Mouse (Mus musculus) limb, embryonic 12.5 days (tissue): Measurements from ENCODE around the gene Galnt6. TPM values are rescaled to one million over a fixed set of nuclear protein-coding genes. Genes with fewer than 3 reads are reported as not detected.
"Not testable (repeated sequence)": the region's sequence is repeated elsewhere in the genome, so short reads cannot be mapped to it uniquely, and the experiment has no call there.

ENCODE experiments used
- ATAC-seq: fragments of 200-750 bp; cut with Nextera tagmentation; 2 replicates; pipeline ENCODE4 v1.8.0; 2017; ENCODE audit warnings: low read depth, moderate TSS enrichment; ENCODE audit not compliant: insufficient number of reproducible peaks, insufficient read depth, low FRiP score, low TSS enrichment
- H3K27ac ChIP-seq: fragments of 300-500 bp; sonication (generic); 2 replicates; pipeline ENCODE4 v1.5.1; 2016; ENCODE audit warnings: mild to moderate bottlenecking, moderate library complexity
- H3K27me3 ChIP-seq: fragments of 300-500 bp; sonication (generic); 2 replicates; pipeline ENCODE4 v1.6.1; 2016; ENCODE audit warnings: mild to moderate bottlenecking, moderate library complexity
- H3K36me3 ChIP-seq: fragments of 300-500 bp; sonication (generic); 2 replicates; pipeline ENCODE4 v1.6.1; 2016; ENCODE audit warnings: mild to moderate bottlenecking, moderate library complexity
- H3K4me1 ChIP-seq: fragments of 300-500 bp; sonication (generic); replicated peaks from 2 replicates; pipeline ENCODE4 v1.6.1; 2016
- H3K4me2 ChIP-seq: fragments of 300-500 bp; sonication (generic); 2 replicates; pipeline ENCODE4 v1.6.1; 2016; ENCODE audit warnings: mild to moderate bottlenecking, moderate library complexity
- H3K4me3 ChIP-seq: fragments of 300-500 bp; sonication (generic); replicated peaks from 2 replicates; pipeline ENCODE4 v1.5.1; 2016; ENCODE audit warnings: mild to moderate bottlenecking
- H3K9ac ChIP-seq: fragments of 300-500 bp; sonication (generic); replicated peaks from 2 replicates; pipeline ENCODE4 v1.6.1; 2016; ENCODE audit warnings: mild to moderate bottlenecking, moderate library complexity
- H3K9me3 ChIP-seq: fragments of 300-500 bp; sonication (generic); 2 replicates; pipeline ENCODE4 v1.6.1; 2016; ENCODE audit warnings: mild to moderate bottlenecking, moderate library complexity
- WGBS: fragments of 180-500 bp; shearing (Covaris S2); methylation state at CpG from one replicate; pipeline ENCODE4 v1.1.7; 2016; 5-methylcytosine and 5-hydroxymethylcytosine counted together
- polyA plus RNA-seq: library from polyadenylated mRNA; unstranded; fragments of >200 nt; fragmentation: Nextera tagmentation; extraction: Ambion mirVana; gene quantifications from 2 replicates; pipeline ENCODE4 v1.2.1, GENCODE M21; 2016

Galnt6 gene
- 0.15 and 0.20 TPM in 2 replicates for polyA plus RNA-seq

GRCm38 (mm10) chr15:100729281-100729985 lies at the start of gene Galnt6:
TSS of gene Galnt6 (minus strand) at chr15:100729376.
- H3K9ac ChIP-seq, result 0 out of 2 replicates have a peak within 1 kb of the TSS, but pooled peaks have one; percentile 12
- peaks cover 69% of the 10 kb centered on the region for H3K27me3 ChIP-seq
- ATAC-seq, result no peak
- peaks cover 15% of the 10 kb centered on the region for H3K4me1 ChIP-seq
- 4% methylated on average over 45 of the region's 57 CpGs for WGBS
- H3K4me2 ChIP-seq, result peak within 1 kb of the TSS; percentile 61
- H3K9me3 ChIP-seq, result no peaks in the 10 kb centered on the region
- H3K27ac ChIP-seq, result no peak within 1 kb of the TSS
- H3K36me3 ChIP-seq, result no peaks in the 10 kb centered on the region
- H3K4me3 ChIP-seq, result peak within 1 kb of the TSS; percentile 40

GRCm38 (mm10) chr15:100777020-100778016 lies 48.1 kb upstream of the Galnt6 start:
- Histone ChIP-seq H3K4me2 (peak overlapping the region; percentile 15; the same call in 1 of the 2 replicates), H3K4me3 (no peak overlapping the region), H3K9me3 (no peaks in the 10 kb centered on the region), H3K9ac (no peak overlapping the region), H3K27ac (no peak overlapping the region), H3K27me3 (no peaks in the 10 kb centered on the region; the same call in 1 of the 2 replicates), H3K36me3 (no peaks in the 10 kb centered on the region), H3K4me1 (peaks cover 51% of the 10 kb centered on the region)
- 42% methylated on average over 32 of the region's 32 CpGs for WGBS
- no peak for ATAC-seq

- peak overlapping the region; percentile 0; the same call in 1 of the 2 replicates for H3K27ac ChIP-seq
Measured at GRCm38 (mm10) chr15:100776424-100776823, 47.2 kb upstream of the Galnt6 start.

GRCm38 (mm10) chr15:100775189-100776166 lies 46.3 kb upstream of the Galnt6 start:
- ATAC-seq, result no peak
- WGBS, result 33% methylated on average over 19 of the region's 19 CpGs
- Histone ChIP-seq H3K4me2 (peak overlapping the region; percentile 8; the same call in 1 of the 2 replicates), H3K27ac (peak overlapping the region; percentile 59; the same call in 1 of the 2 replicates), H3K4me1 (peaks cover 43% of the 10 kb centered on the region), H3K4me3 (no peak overlapping the region), H3K36me3 (no peaks in the 10 kb centered on the region), H3K9ac (0 out of 2 replicates have a peak overlapping the region, but pooled peaks have one; percentile 23), H3K27me3 (no peaks in the 10 kb centered on the region; the same call in 1 of the 2 replicates), H3K9me3 (no peaks in the 10 kb centered on the region)

More at GRCm38 (mm10) chr15:100776424-100776823, 47.2 kb upstream of the Galnt6 start:
- Histone ChIP-seq H3K36me3 (no peaks in the 10 kb centered on the region), H3K4me1 (peaks cover 51% of the 10 kb centered on the region), H3K9ac (no peak overlapping the region), H3K27me3 (no peaks in the 10 kb centered on the region; the same call in 1 of the 2 replicates), H3K9me3 (no peaks in the 10 kb centered on the region), H3K4me2 (no peak overlapping the region), H3K4me3 (no peak overlapping the region)
- WGBS, result 89% methylated on average over 3 of the region's 3 CpGs
- no peak for ATAC-seq

- H3K4me2 ChIP-seq, H3K27me3 ChIP-seq, ATAC-seq, H3K36me3 ChIP-seq, H3K4me3 ChIP-seq, H3K9ac ChIP-seq, H3K27ac ChIP-seq, H3K9me3 ChIP-seq: not testable (repeated sequence)
- 96% methylated on average over 6 of the region's 6 CpGs for WGBS
- peaks cover 39% of the 10 kb centered on the region for H3K4me1 ChIP-seq
Measured at GRCm38 (mm10) chr15:100773859-100774258, 44.7 kb upstream of the Galnt6 start.

GRCm38 (mm10) chr15:100772685-100773084 lies 43.5 kb upstream of the Galnt6 start:
- WGBS, result 87% methylated on average over 4 of the region's 4 CpGs
- Histone ChIP-seq H3K4me3 (no peak overlapping the region), H3K4me1 (peaks cover 32% of the 10 kb centered on the region), H3K36me3 (no peaks in the 10 kb centered on the region), H3K27ac (no peak overlapping the region), H3K27me3 (no peaks in the 10 kb centered on the region), H3K9ac (no peak overlapping the region), H3K9me3 (no peaks in the 10 kb centered on the region), H3K4me2 (no peak overlapping the region)
- ATAC-seq, result no peak

GRCm38 (mm10) chr15:100770338-100770737 lies 41.2 kb upstream of the Galnt6 start:
- Histone ChIP-seq H3K4me2 (no peak overlapping the region), H3K4me1 (peaks cover 10% of the 10 kb centered on the region), H3K27ac (no peak overlapping the region), H3K9ac (no peak overlapping the region), H3K27me3 (no peaks in the 10 kb centered on the region), H3K36me3 (no peaks in the 10 kb centered on the region), H3K9me3 (no peaks in the 10 kb centered on the region), H3K4me3 (no peak overlapping the region)
- 95% methylated on average over 5 of the region's 5 CpGs for WGBS
- ATAC-seq, result no peak

GRCm38 (mm10) chr15:100769023-100769422 lies 39.8 kb upstream of the Galnt6 start:
- H3K9me3 ChIP-seq, ATAC-seq, H3K4me2 ChIP-seq, H3K9ac ChIP-seq, H3K36me3 ChIP-seq, H3K4me3 ChIP-seq, H3K27ac ChIP-seq, H3K4me1 ChIP-seq, H3K27me3 ChIP-seq: not testable (repeated sequence)
- WGBS, result 92% methylated on average over 4 of the region's 4 CpGs

- Histone ChIP-seq H3K9ac (no peak overlapping the region), H3K4me2 (no peak overlapping the region), H3K4me3 (no peak overlapping the region), H3K36me3 (no peaks in the 10 kb centered on the region), H3K27ac (no peak overlapping the region), H3K27me3 (peaks cover 4% of the 10 kb centered on the region; the same call in 1 of the 2 replicates), H3K4me1 (peaks cover 3% of the 10 kb centered on the region), H3K9me3 (no peaks in the 10 kb centered on the region)
- 87% methylated on average over 13 of the region's 13 CpGs for WGBS
- ATAC-seq, result no peak
Measured at GRCm38 (mm10) chr15:100767851-100768250, 38.7 kb upstream of the Galnt6 start.

- Histone ChIP-seq H3K27me3 (peaks cover 8% of the 10 kb centered on the region; the same call in 1 of the 2 replicates), H3K9ac (no peak overlapping the region), H3K9me3 (no peaks in the 10 kb centered on the region), H3K36me3 (no peaks in the 10 kb centered on the region), H3K4me3 (no peak overlapping the region), H3K4me2 (no peak overlapping the region), H3K4me1 (peaks cover 13% of the 10 kb centered on the region), H3K27ac (no peak overlapping the region)
- WGBS, result 82% methylated on average over 9 of the region's 9 CpGs
- ATAC-seq, result no peak
Measured at GRCm38 (mm10) chr15:100766826-100767225, 37.6 kb upstream of the Galnt6 start.
